Mouse (Mus musculus) inflammation-experienced regulatory T-cells (primary cell): ENCODE measurements around the gene Slc30a1. TPM values are rescaled to one million over a fixed set of nuclear protein-coding genes. Genes with fewer than 3 reads are reported as not detected.

Experiments used
- polyA plus RNA-seq, 2 experiments: library from polyadenylated mRNA; unstranded; fragments of 100-300 nt; shearing (Covaris generic); gene quantifications; one replicate each; pipeline ENCODE4 v1.2.1; 2017

Gene Slc30a1
- polyA plus RNA-seq = 10 to 100 TPM; 12.6 to 12.9 TPM

GRCm38 (mm10) chr1:191906571-191907430 lies at the start of gene Slc30a1:
TSS of gene Slc30a1 (plus strand) at chr1:191906767.

Other genes starting within 250 kb of the Slc30a1 start
- gene Lpgat1, start 188.9 kb upstream of the Slc30a1 start, polyA plus RNA-seq = 10 to 100 TPM; 20.0 to 23.4 TPM
- gene Nek2, start 85.3 kb upstream of the Slc30a1 start, polyA plus RNA-seq = 1 to 10 TPM in 1 of 2 experiments, under 1 TPM in 1; 0.75 to 1.2 TPM
- gene Rd3, start 70.6 kb downstream of the Slc30a1 start, polyA plus RNA-seq = 1 to 10 TPM in 1 of 2 experiments, under 1 TPM in 1; 0.48 to 2.4 TPM
- 100 to 1,000 TPM; 144 to 151 TPM for gene Traf5, start 185.8 kb downstream of the Slc30a1 start, polyA plus RNA-seq
- gene Rcor3, start 231.3 kb downstream of the Slc30a1 start, polyA plus RNA-seq = 10 to 100 TPM; 23.3 to 25.1 TPM